Mouse (Mus musculus): Measurements from ENCODE around the gene Bdkrb2.

Bdkrb2 gene

GRCm38 (mm10) chr12:105590786-105591185, 27.8 kb downstream of the Bdkrb2 start:
- in situ Hi-C loops (cut with MboI, MseI): no loop called here

GRCm38 (mm10) chr12:105592361-105592761, 29.3 kb downstream of the Bdkrb2 start:
- in situ Hi-C loops (cut with MboI, MseI): no loop called here

- in situ Hi-C loops (cut with MboI, MseI): no loop called here
Observed at GRCm38 (mm10) chr12:105593471-105593870, 30.4 kb downstream of the Bdkrb2 start.

GRCm38 (mm10) chr12:105597135-105597534, 34.1 kb downstream of the Bdkrb2 start:
- in situ Hi-C loops (cut with MboI, MseI): no loop called here

- in situ Hi-C loops (cut with MboI, MseI): no loop called here
Observed at GRCm38 (mm10) chr12:105598503-105598902, 35.5 kb downstream of the Bdkrb2 start.

- in situ Hi-C loops (cut with MboI, MseI): no loop called here
Observed at GRCm38 (mm10) chr12:105599098-105599497, 36.1 kb downstream of the Bdkrb2 start.

GRCm38 (mm10) chr12:105601586-105601985, 38.6 kb downstream of the Bdkrb2 start:
- in situ Hi-C loops (cut with MboI, MseI): no loop called here

GRCm38 (mm10) chr12:105602581-105603210, 39.7 kb downstream of the Bdkrb2 start, which contains the start of gene Bdkrb1:
Bdkrb1 (plus strand) TSS chr12:105603085.
- in situ Hi-C loops (cut with MboI, MseI): no loop called here

- in situ Hi-C loops (cut with MboI, MseI): no loop called here
Observed at GRCm38 (mm10) chr12:105603904-105604303, 40.9 kb downstream of the Bdkrb2 start.

GRCm38 (mm10) chr12:105605212-105605611, 42.2 kb downstream of the Bdkrb2 start:
- in situ Hi-C loops (cut with MboI, MseI): no loop called here

GRCm38 (mm10) chr12:105606881-105607280, 43.9 kb downstream of the Bdkrb2 start:
- in situ Hi-C loops (cut with MboI, MseI): no loop called here

GRCm38 (mm10) chr12:105611045-105611444, 48.0 kb downstream of the Bdkrb2 start:
- in situ Hi-C loops (cut with MboI, MseI): no loop called here

GRCm38 (mm10) chr12:105611748-105612147, 48.7 kb downstream of the Bdkrb2 start:
- in situ Hi-C loops (cut with MboI, MseI): no loop called here

GRCm38 (mm10) chr12:105613559-105613958, 50.5 kb downstream of the Bdkrb2 start:
- in situ Hi-C loops (cut with MboI, MseI): no loop called here

GRCm38 (mm10) chr12:105622048-105622447, 59.0 kb downstream of the Bdkrb2 start:
- in situ Hi-C loops (cut with MboI, MseI): no loop called here

GRCm38 (mm10) chr12:105622981-105623539, 60.0 kb downstream of the Bdkrb2 start:
- in situ Hi-C loops (cut with MboI, MseI): no loop called here

- in situ Hi-C loops (cut with MboI, MseI): loop anchor here (25.0 kb wide), 1 partner anchor 913 kb away; no protein-coding TSS in a partner anchor
Observed at GRCm38 (mm10) chr12:105625798-105626197, 62.8 kb downstream of the Bdkrb2 start.

GRCm38 (mm10) chr12:105634374-105635067, 71.5 kb downstream of the Bdkrb2 start:
- in situ Hi-C loops (cut with MboI, MseI): loop anchor here (25.0 kb wide), 1 partner anchor 922 kb away; no protein-coding TSS in a partner anchor

GRCm38 (mm10) chr12:105636551-105636950, 73.5 kb downstream of the Bdkrb2 start:
- in situ Hi-C loops (cut with MboI, MseI): loop anchor here (25.0 kb wide), 1 partner anchor 924 kb away; no protein-coding TSS in a partner anchor

GRCm38 (mm10) chr12:105637554-105637953, 74.5 kb downstream of the Bdkrb2 start:
- in situ Hi-C loops (cut with MboI, MseI): loop anchor here (25.0 kb wide), 1 partner anchor 925 kb away; no protein-coding TSS in a partner anchor

GRCm38 (mm10) chr12:105642770-105643321, 79.8 kb downstream of the Bdkrb2 start:
- in situ Hi-C loops (cut with MboI, MseI): loop anchor here (25.0 kb wide), 1 partner anchor 931 kb away; no protein-coding TSS in a partner anchor

All from regulatory T cell (primary cell).